Mouse (Mus musculus) midbrain, embryonic 10.5 days (tissue): Measurements from ENCODE around the gene Ace. TPM values are rescaled to one million over a fixed set of nuclear protein-coding genes. Genes with fewer than 3 reads are reported as not detected.

Experiments
- DNase-seq: peaks from one replicate; pipeline ENCODE4 v3.0.0-alpha.2; 2017; ENCODE audit warnings: low spot score
- H3K27ac ChIP-seq: fragments of 300-500 bp; sonication (generic); replicated peaks from 2 replicates; pipeline ENCODE4 v1.5.1; 2016; ENCODE audit warnings: mild to moderate bottlenecking
- H3K27me3 ChIP-seq: fragments of 300-500 bp; sonication (generic); 2 replicates; pipeline ENCODE4 v1.6.1; 2016; ENCODE audit warnings: low read depth, mild to moderate bottlenecking; ENCODE audit not compliant: poor library complexity, severe bottlenecking
- H3K36me3 ChIP-seq: fragments of 300-500 bp; sonication (generic); 2 replicates; pipeline ENCODE4 v1.6.1; 2016; ENCODE audit warnings: mild to moderate bottlenecking, moderate library complexity
- H3K4me1 ChIP-seq: fragments of 300-500 bp; sonication (generic); 2 replicates; pipeline ENCODE4 v1.6.1; 2016
- H3K4me3 ChIP-seq: fragments of 300-500 bp; sonication (generic); 2 replicates; pipeline ENCODE4 v1.5.1; 2016; ENCODE audit warnings: mild to moderate bottlenecking, moderate library complexity
- H3K9me3 ChIP-seq: fragments of 300-500 bp; sonication (generic); replicated peaks from 2 replicates; pipeline ENCODE4 v1.6.1; 2016; ENCODE audit warnings: mild to moderate bottlenecking
- WGBS: fragments of 180-500 bp; shearing (Covaris S2); methylation state at CpG from one replicate; pipeline ENCODE4 v1.1.7; 2016; 5-methylcytosine and 5-hydroxymethylcytosine counted together
- polyA plus RNA-seq: library from polyadenylated mRNA; unstranded; fragments of >200 nt; fragmentation: Nextera tagmentation; extraction: Ambion mirVana; gene quantifications from 2 replicates; pipeline ENCODE4 v1.2.1, GENCODE M21; 2016

Ace gene
- polyA plus RNA-seq, 1 experiment from 2014 or later: 0.85 TPM

DNA sequence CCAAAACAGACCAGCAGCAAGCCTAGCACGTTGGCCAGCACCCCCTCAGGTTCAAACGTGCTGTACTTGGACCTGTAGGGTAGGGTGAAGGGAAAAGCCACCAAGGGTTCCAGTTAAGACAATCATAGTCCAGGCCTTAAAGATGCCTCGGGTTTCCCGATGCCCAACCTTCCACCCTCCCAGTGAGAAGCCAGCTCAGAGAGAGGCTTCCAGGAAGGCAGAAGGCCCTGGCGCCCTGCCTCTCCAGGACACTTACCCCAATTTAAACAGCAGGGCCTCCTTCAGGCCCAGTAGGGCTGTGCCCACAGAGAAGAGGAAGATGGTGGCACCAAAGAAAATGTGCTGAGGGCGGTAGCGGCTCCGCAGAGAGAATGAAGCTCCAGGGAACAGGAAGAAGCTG, 32.2 kb upstream of the Ace start:
- Histone ChIP-seq H3K27ac (peak overlapping the region; percentile 70), H3K9me3 (no peaks in the 10 kb centered on the region), H3K36me3 (no peaks in the 10 kb centered on the region; the same call in 1 of the 2 replicates), H3K4me3 (no peak overlapping the region), H3K4me1 (peaks cover 27% of the 10 kb centered on the region), H3K27me3 (peaks cover 41% of the 10 kb centered on the region)
- 83% methylated on average over 8 of the region's 8 CpGs for WGBS
- DNase-seq: no peak

- Histone ChIP-seq H3K36me3 (no peaks in the 10 kb centered on the region; the same call in 1 of the 2 replicates), H3K4me1 (peaks cover 27% of the 10 kb centered on the region), H3K9me3 (no peaks in the 10 kb centered on the region), H3K27ac (no peak overlapping the region), H3K27me3 (peaks cover 48% of the 10 kb centered on the region), H3K4me3 (no peak overlapping the region)
- 93% methylated on average over 6 of the region's 6 CpGs for WGBS
- DNase-seq: no peak
Measured at GRCm38 (mm10) chr11:105936200-105936599, 31.5 kb upstream of the Ace start.

DNA sequence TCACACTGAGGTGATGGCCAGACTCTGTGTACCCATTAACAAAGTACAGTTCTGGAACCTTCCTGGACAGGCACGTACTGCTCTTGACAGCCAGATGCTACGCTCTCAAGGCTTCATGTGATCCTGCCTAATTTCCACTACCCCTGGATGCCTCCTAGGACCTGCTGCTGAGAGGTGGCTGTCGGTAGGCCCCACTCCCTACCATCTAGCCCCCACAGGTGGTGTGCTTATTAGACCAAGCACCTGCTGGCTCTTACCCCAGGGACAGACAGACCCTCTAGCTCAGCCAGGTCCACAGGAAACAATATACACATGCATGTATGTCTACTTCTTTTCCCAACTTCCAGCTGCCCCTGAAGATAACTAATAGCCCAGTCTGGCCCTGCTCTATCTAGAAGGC, 30.8 kb upstream of the Ace start:
- Histone ChIP-seq H3K27ac (no peak overlapping the region), H3K27me3 (peaks cover 56% of the 10 kb centered on the region), H3K9me3 (no peaks in the 10 kb centered on the region), H3K4me1 (peaks cover 27% of the 10 kb centered on the region), H3K36me3 (no peaks in the 10 kb centered on the region; the same call in 1 of the 2 replicates), H3K4me3 (no peak overlapping the region)
- WGBS: 94% methylated on average over 3 of the region's 3 CpGs
- no peak for DNase-seq

- Histone ChIP-seq H3K27ac (peak overlapping the region; percentile 49; the same call in 1 of the 2 replicates), H3K4me3 (no peak overlapping the region), H3K27me3 (peaks cover 74% of the 10 kb centered on the region), H3K4me1 (peaks cover 38% of the 10 kb centered on the region), H3K9me3 (no peaks in the 10 kb centered on the region), H3K36me3 (no peaks in the 10 kb centered on the region; the same call in 1 of the 2 replicates)
- DNase-seq: no peak
- WGBS: 61% methylated on average over 9 of the region's 9 CpGs
Measured at GRCm38 (mm10) chr11:105938771-105939170, 29.0 kb upstream of the Ace start.

DNA sequence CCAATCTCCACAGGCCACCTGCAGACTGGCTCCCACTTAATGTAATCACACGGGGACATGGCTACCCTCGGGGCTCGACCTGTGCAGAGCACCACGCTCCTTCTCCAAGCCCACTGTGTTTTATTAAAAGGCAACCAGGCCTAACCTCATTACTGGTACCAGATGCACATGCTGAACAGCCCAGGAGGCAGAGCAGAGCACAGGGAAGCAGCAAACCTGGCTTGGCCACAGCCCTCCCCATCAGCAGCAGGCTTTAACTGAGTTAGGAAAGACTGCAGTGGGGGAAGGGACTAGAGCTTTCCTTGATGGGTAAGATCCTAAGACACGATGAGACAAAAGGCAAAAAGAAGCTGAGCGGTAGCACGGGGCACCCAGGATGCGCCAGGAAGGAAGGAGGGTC, 25.8 kb upstream of the Ace start:
- WGBS: 76% methylated on average over 8 of the region's 8 CpGs
- no peak overlapping the region for H3K27ac ChIP-seq
- no peak for DNase-seq
- H3K4me1 ChIP-seq: peaks cover 34% of the 10 kb centered on the region
- H3K36me3 ChIP-seq: no peaks in the 10 kb centered on the region
- peaks cover 88% of the 10 kb centered on the region for H3K27me3 ChIP-seq
- H3K9me3 ChIP-seq: no peaks in the 10 kb centered on the region
- H3K4me3 ChIP-seq: no peak overlapping the region

GRCm38 (mm10) chr11:105943133-105944102, 24.3 kb upstream of the Ace start:
- H3K36me3 ChIP-seq: no peaks in the 10 kb centered on the region
- DNase-seq: peak; percentile 48
- H3K4me3 ChIP-seq: peak overlapping the region; percentile 77
- H3K27me3 ChIP-seq: peaks cover 74% of the 10 kb centered on the region
- no peaks in the 10 kb centered on the region for H3K9me3 ChIP-seq
- 5% methylated on average over 45 of the region's 47 CpGs for WGBS
- peaks cover 38% of the 10 kb centered on the region for H3K4me1 ChIP-seq
- peak overlapping the region; percentile 81 for H3K27ac ChIP-seq

DNA sequence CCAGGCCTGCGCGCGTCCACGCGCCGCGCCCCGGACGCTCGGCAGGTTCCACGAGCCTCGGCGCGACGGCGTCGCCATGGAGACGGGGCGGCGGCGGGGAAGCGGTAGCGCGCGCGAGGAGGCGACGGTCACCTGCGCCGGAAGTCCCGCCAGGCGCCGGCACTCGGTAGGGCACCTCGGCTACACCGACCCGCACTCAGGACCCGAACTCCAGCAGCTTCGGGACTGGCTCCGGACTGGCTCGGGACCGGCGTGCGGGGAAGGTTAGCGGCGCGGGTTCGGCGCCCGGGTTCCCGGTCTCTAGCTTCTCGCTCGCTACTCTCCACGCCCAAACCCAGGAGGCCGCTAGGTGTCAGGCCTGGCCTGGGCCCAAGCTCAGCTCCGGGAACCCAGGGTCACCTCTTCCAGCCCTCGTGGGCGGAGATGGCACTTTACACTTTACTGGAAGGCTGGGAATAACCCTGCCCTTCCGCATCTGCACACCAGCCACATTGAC, 23.6 kb upstream of the Ace start:
- peak overlapping the region; percentile 81 for H3K27ac ChIP-seq
- no peaks in the 10 kb centered on the region for H3K36me3 ChIP-seq
- H3K4me3 ChIP-seq: peak overlapping the region; percentile 77
- DNase-seq: peak; percentile 76
- under 1% methylated on average over 59 of the region's 59 CpGs for WGBS
- no peaks in the 10 kb centered on the region for H3K9me3 ChIP-seq
- peaks cover 33% of the 10 kb centered on the region for H3K4me1 ChIP-seq
- peaks cover 68% of the 10 kb centered on the region for H3K27me3 ChIP-seq

- Histone ChIP-seq H3K36me3 (no peaks in the 10 kb centered on the region), H3K9me3 (no peaks in the 10 kb centered on the region), H3K4me3 (peak overlapping the region; percentile 77), H3K4me1 (peaks cover 31% of the 10 kb centered on the region), H3K27me3 (peaks cover 62% of the 10 kb centered on the region), H3K27ac (no peak overlapping the region)
- DNase-seq: no peak
- 83% methylated on average over 16 of the region's 16 CpGs for WGBS
Measured at GRCm38 (mm10) chr11:105944770-105945672, 22.7 kb upstream of the Ace start.

- peaks cover 45% of the 10 kb centered on the region for H3K27me3 ChIP-seq
- no peaks in the 10 kb centered on the region for H3K9me3 ChIP-seq
- no peak overlapping the region for H3K4me3 ChIP-seq
- DNase-seq: no peak
- WGBS: 45% methylated on average over 11 of the region's 11 CpGs
- peaks cover 31% of the 10 kb centered on the region for H3K4me1 ChIP-seq
- no peak overlapping the region for H3K27ac ChIP-seq
- H3K36me3 ChIP-seq: no peaks in the 10 kb centered on the region
Measured at GRCm38 (mm10) chr11:105946694-105947154, 21.0 kb upstream of the Ace start.

- no peak for DNase-seq
- Histone ChIP-seq H3K27ac (no peak overlapping the region), H3K9me3 (no peaks in the 10 kb centered on the region), H3K36me3 (no peaks in the 10 kb centered on the region), H3K27me3 (peaks cover 30% of the 10 kb centered on the region), H3K4me1 (peaks cover 34% of the 10 kb centered on the region), H3K4me3 (no peak overlapping the region)
- 80% methylated on average over 2 of the region's 2 CpGs for WGBS
Measured at GRCm38 (mm10) chr11:105948255-105948654, 19.5 kb upstream of the Ace start.

GRCm38 (mm10) chr11:105950519-105950918, 17.2 kb upstream of the Ace start:
- WGBS: 78% methylated on average over 4 of the region's 4 CpGs
- peaks cover 7% of the 10 kb centered on the region for H3K27me3 ChIP-seq
- no peak for DNase-seq
- H3K9me3 ChIP-seq: no peaks in the 10 kb centered on the region
- H3K36me3 ChIP-seq: no peaks in the 10 kb centered on the region
- H3K27ac ChIP-seq: peak overlapping the region; percentile 28; the same call in 1 of the 2 replicates
- H3K4me1 ChIP-seq: peaks cover 17% of the 10 kb centered on the region
- H3K4me3 ChIP-seq: no peak overlapping the region

GRCm38 (mm10) chr11:105951601-105952044, 16.1 kb upstream of the Ace start:
- Histone ChIP-seq H3K4me1 (peaks cover 20% of the 10 kb centered on the region), H3K36me3 (no peaks in the 10 kb centered on the region), H3K4me3 (no peak overlapping the region), H3K27ac (no peak overlapping the region; the same call in 1 of the 2 replicates), H3K9me3 (no peaks in the 10 kb centered on the region), H3K27me3 (peaks cover under 1% of the 10 kb centered on the region; the same call in 1 of the 2 replicates)
- no peak for DNase-seq
- 44% methylated on average over 3 of the region's 3 CpGs for WGBS
